Mouse (Mus musculus) gastrocnemius, postnatal 25 days (tissue): ENCODE data around the gene Add3. TPM values are rescaled to one million over a fixed set of nuclear protein-coding genes. Genes with fewer than 3 reads are reported as not detected.

Experiments
- DNase-seq: peaks from one replicate; pipeline ENCODE4 v3.0.0; 2022
- total RNA-seq, 2 experiments: library from RNA; stranded (reverse); gene quantifications; 1 replicate in 1 of 2; 2 replicates in 1 of 2; pipeline ENCODE4 v1.2.3; 2021

The Add3 gene
- total RNA-seq, 2 experiments from 2014 or later = 21.4 to 24.3 TPM

- no peak for DNase-seq
Measured at GRCm38 (mm10) chr19:53230942-53231815, 90.9 kb downstream of the Add3 start.

GRCm38 (mm10) chr19:53233586-53233985 lies 93.3 kb downstream of the Add3 start:
- DNase-seq = no peak

- no peak for DNase-seq
Measured at GRCm38 (mm10) chr19:53241806-53242205, 101.6 kb downstream of the Add3 start.

- DNase-seq = no peak
Measured at GRCm38 (mm10) chr19:53243956-53244355, 103.7 kb downstream of the Add3 start.

- no peak for DNase-seq
Measured at GRCm38 (mm10) chr19:53247558-53247957, 107.3 kb downstream of the Add3 start.

- DNase-seq = no peak
Measured at GRCm38 (mm10) chr19:53248023-53248494, 107.8 kb downstream of the Add3 start.

GRCm38 (mm10) chr19:53251015-53251414 lies 110.8 kb downstream of the Add3 start:
- DNase-seq = no peak

GRCm38 (mm10) chr19:53251656-53252055 lies 111.4 kb downstream of the Add3 start:
- no peak for DNase-seq

- no peak for DNase-seq
Measured at GRCm38 (mm10) chr19:53252111-53253028, 112.1 kb downstream of the Add3 start.

GRCm38 (mm10) chr19:53256361-53256760 lies 116.1 kb downstream of the Add3 start:
- no peak for DNase-seq

GRCm38 (mm10) chr19:53256991-53257594 lies 116.8 kb downstream of the Add3 start:
- no peak for DNase-seq

GRCm38 (mm10) chr19:53257631-53258560 lies 117.7 kb downstream of the Add3 start:
- no peak for DNase-seq

- no peak for DNase-seq
Measured at GRCm38 (mm10) chr19:53258740-53259506, 118.7 kb downstream of the Add3 start.

- no peak for DNase-seq
Measured at GRCm38 (mm10) chr19:53259541-53259940, 119.3 kb downstream of the Add3 start.

GRCm38 (mm10) chr19:53260261-53260660 lies 120.0 kb downstream of the Add3 start:
- no peak for DNase-seq

GRCm38 (mm10) chr19:53260828-53261227 lies 120.6 kb downstream of the Add3 start:
- DNase-seq = no peak

GRCm38 (mm10) chr19:53262061-53262460 lies 121.8 kb downstream of the Add3 start:
- no peak for DNase-seq

- DNase-seq = no peak
Measured at GRCm38 (mm10) chr19:53263859-53264733, 123.9 kb downstream of the Add3 start.
